ENCODE assay signal across 8 mouse cellular contexts in the genomic region with DNA sequence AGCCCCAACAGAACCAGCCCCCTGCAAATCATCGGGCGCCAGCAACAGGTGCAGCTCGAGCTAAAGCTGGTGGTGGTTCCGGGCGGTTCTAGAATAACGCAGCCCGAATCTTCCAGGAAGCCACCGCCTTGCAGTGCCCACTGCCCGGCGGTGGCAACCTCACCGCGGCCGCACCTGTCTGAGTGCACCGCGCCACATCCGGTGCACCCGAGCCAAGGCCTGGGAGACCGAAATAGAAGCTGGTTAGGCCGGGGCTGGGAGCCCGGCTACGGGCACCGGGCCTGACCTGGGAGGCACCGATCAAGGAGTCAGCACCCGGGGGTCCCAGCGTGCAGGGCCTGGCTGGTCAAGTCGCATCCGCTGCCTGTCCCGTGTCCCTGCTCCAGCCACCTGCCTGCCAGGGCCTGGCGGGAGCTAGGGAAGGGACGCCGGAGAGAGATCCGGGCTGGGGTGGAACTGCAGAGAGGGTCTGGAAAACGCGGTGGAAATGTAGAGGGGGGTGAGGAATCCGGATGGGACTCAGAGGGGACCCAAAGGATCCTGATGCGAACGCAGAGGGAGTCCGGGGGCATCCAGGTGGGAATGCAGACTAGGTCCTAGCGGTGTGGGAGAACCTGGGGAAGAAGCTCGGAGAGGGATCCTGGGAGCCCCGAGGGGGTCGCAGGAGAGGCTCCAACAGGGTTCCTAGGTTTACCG. TPM values are rescaled to one million over a fixed set of nuclear protein-coding genes. Genes with fewer than 3 reads are reported as not detected.
DNase-seq lines count a peak whose midpoint lies in the region; ATAC-seq lines count a peak whose summit lies in the region.

No protein-coding gene starts in this region.

- peak overlapping the region; percentile 93 for H3K4me2 ChIP-seq in lung, embryonic 15.5 days

- peaks cover 9% of the 10 kb centered on the region for H3K27me3 ChIP-seq in lung, embryonic 15.5 days

- peak overlapping the region; percentile 66 for H3K4me3 ChIP-seq in lung, embryonic 15.5 days

- peaks cover 26% of the 10 kb centered on the region for H3K4me1 ChIP-seq in lung, embryonic 15.5 days

- peak; percentile 57 for DNase-seq in 416B (ENCODE audit: low read depth)
- DNase-seq in MN1 (ENCODE audit: low spot score) = peak; percentile 57
- DNase-seq in cerebellum, postnatal 25 days = peak; percentile 82
- DNase-seq in heart, adult 18-20 months = peak; percentile 57 to 61
- DNase-seq in kidney, adult 11 months = peak; percentile 43
- peak; percentile 32 for DNase-seq in urinary bladder, postnatal 25 days (ENCODE audit: low spot score)

- H3K27ac ChIP-seq in lung, embryonic 15.5 days = peak overlapping the region; percentile 29

- peak; percentile 50; the same call in 1 of the 2 replicates for ATAC-seq in lung, embryonic 15.5 days (ENCODE audit: borderline replicate concordance, extremely low read depth, low FRiP score, low TSS enrichment)
- ATAC-seq in neutrophil, adult 5-6 weeks (ENCODE audit: extremely low read depth, insufficient number of reproducible peaks, low FRiP score, poor library complexity, severe bottlenecking) = peak; percentile 42

- 3% methylated on average over 43 of the region's 43 CpGs for WGBS in lung, embryonic 15.5 days

- no peaks in the 10 kb centered on the region for H3K9me3 ChIP-seq in lung, embryonic 15.5 days

- no peaks in the 10 kb centered on the region for H3K36me3 ChIP-seq in lung, embryonic 15.5 days

- peak overlapping the region; percentile 57 for H3K9ac ChIP-seq in lung, embryonic 15.5 days

RNA-seq across cellular contexts. Expression of a gene that starts 0.7 kb away (rescaled TPM):
- 10 to 100 TPM; 57.5 to 67.5 TPM for total RNA-seq in heart, adult 18-20 months (2021)
- polyA plus RNA-seq in lung, embryonic 15.5 days (2015; fragmentation: Nextera tagmentation; extraction: Ambion mirVana) = 9.7 and 10.0 TPM in 2 replicates
- 125 and 131 TPM in 2 replicates for total RNA-seq in neutrophil, adult 5-6 weeks (2017)

RNA-seq across cellular contexts. Expression of a gene that starts 53.6 kb away (rescaled TPM):
- total RNA-seq in heart, adult 18-20 months (2021) = 10 to 100 TPM; 11.7 to 13.8 TPM
- 50.3 and 50.9 TPM in 2 replicates for polyA plus RNA-seq in lung, embryonic 15.5 days (2015; fragmentation: Nextera tagmentation; extraction: Ambion mirVana)
- total RNA-seq in neutrophil, adult 5-6 weeks (2017) = 24.7 and 32.4 TPM in 2 replicates

Comparison
In these comparisons a context has a peak if more than half of its experiments do, and no peak if none do; other contexts are left out.
1. Peak in every context shown above with its lines: DNase-seq, ATAC-seq, H3K4me3 ChIP-seq and H3K27ac ChIP-seq.
2. DNase-seq: peak in every context shown above with its lines; median percentile 82 in cerebellum, postnatal 25 days; 59 in heart, adult 18-20 months; 57 in 416B; 57 in MN1; 43 in kidney, adult 11 months; 32 in urinary bladder, postnatal 25 days.